Mouse (Mus musculus) erythroblast, embryonic 14.5 days (primary cell): ENCODE results near the gene Ing1. TPM values are rescaled to one million over a fixed set of nuclear protein-coding genes. Genes with fewer than 3 reads are reported as not detected.
"Not testable (repeated sequence)": the region's sequence is repeated elsewhere in the genome, so short reads cannot be mapped to it uniquely, and the experiment has no call there.

Experiments used
- H3K27me3 ChIP-seq: 2 replicates; pipeline ENCODE4 v1.6.1; 2012; ENCODE audit warnings: inconsistent platforms; ENCODE audit not compliant: control insufficient read depth
- H3K36me3 ChIP-seq: 2 replicates; pipeline ENCODE4 v1.6.1; 2012; ENCODE audit warnings: mild to moderate bottlenecking, inconsistent platforms; ENCODE audit not compliant: control insufficient read depth
- H3K4me1 ChIP-seq: 2 replicates; pipeline ENCODE4 v1.6.1; 2012; ENCODE audit warnings: inconsistent platforms; ENCODE audit not compliant: control insufficient read depth
- H3K4me3 ChIP-seq: replicated peaks from 2 replicates; pipeline ENCODE3; 2012; ENCODE audit warnings: moderate library complexity, mild to moderate bottlenecking, inconsistent platforms
- H3K9me3 ChIP-seq: 2 replicates; pipeline ENCODE4 v1.6.1; 2012; ENCODE audit warnings: low read length, inconsistent platforms, mixed read lengths; ENCODE audit not compliant: control insufficient read depth
- GATA1 ChIP-seq: IDR thresholded peaks from 2 replicates; pipeline ENCODE4 v1.6.1; 2012; ENCODE audit warnings: low read length, inconsistent platforms, mixed read lengths
- TAL1 ChIP-seq: IDR thresholded peaks from 3 replicates; pipeline ENCODE4 v1.6.1; 2012; ENCODE audit warnings: low read length, inconsistent platforms, mixed read lengths
- polyA plus RNA-seq: library from polyadenylated mRNA; stranded (reverse); fragments of >175 nt; gene quantifications from 2 replicates; pipeline ENCODE4 v1.2.3, GENCODE M21; 2012

Ing1 gene
- polyA plus RNA-seq, 1 experiment: 4.3 TPM

- H3K4me3 ChIP-seq: no peak overlapping the region
Measured at GRCm38 (mm10) chr8:11544386-11544785, 11.0 kb upstream of the Ing1 start.

GRCm38 (mm10) chr8:11547063-11547462 lies 8.3 kb upstream of the Ing1 start:
- Histone ChIP-seq H3K27me3 (no peaks in the 10 kb centered on the region), H3K36me3 (peaks cover 38% of the 10 kb centered on the region), H3K4me1 (peaks cover 31% of the 10 kb centered on the region), H3K4me3 (no peak overlapping the region), H3K9me3 (no peaks in the 10 kb centered on the region)
- TF ChIP-seq TAL1 (no peak), GATA1 (no peak)

More at GRCm38 (mm10) chr8:11544386-11544785, 11.0 kb upstream of the Ing1 start:
- Histone ChIP-seq H3K36me3 (peaks cover 64% of the 10 kb centered on the region), H3K27me3 (no peaks in the 10 kb centered on the region), H3K4me1 (peaks cover 10% of the 10 kb centered on the region), H3K9me3 (no peaks in the 10 kb centered on the region; the same call in 1 of the 2 replicates)
- TF ChIP-seq TAL1 (no peak), GATA1 (no peak)

- Histone ChIP-seq H3K4me3 (peak overlapping the region; percentile 84), H3K4me1 (peaks cover 46% of the 10 kb centered on the region), H3K36me3 (peaks cover 22% of the 10 kb centered on the region), H3K27me3 (no peaks in the 10 kb centered on the region), H3K9me3 (no peaks in the 10 kb centered on the region)
- TF ChIP-seq TAL1: no peak
- TF ChIP-seq GATA1: no peak
Measured at GRCm38 (mm10) chr8:11549706-11550105, 5.7 kb upstream of the Ing1 start.

GRCm38 (mm10) chr8:11550281-11550948 lies 5.0 kb upstream of the Ing1 start, which contains the start of gene Cars2:
Cars2 (minus strand) TSS chr8:11550783.
- peaks cover 52% of the 10 kb centered on the region for H3K4me1 ChIP-seq
- peaks cover 18% of the 10 kb centered on the region for H3K36me3 ChIP-seq

GRCm38 (mm10) chr8:11551497-11551896 lies 3.9 kb upstream of the Ing1 start:
- H3K4me3 ChIP-seq, H3K27me3 ChIP-seq, H3K9me3 ChIP-seq, H3K36me3 ChIP-seq: not testable (repeated sequence)
- H3K4me1 ChIP-seq: peaks cover 57% of the 10 kb centered on the region

More at GRCm38 (mm10) chr8:11550281-11550948, 5.0 kb upstream of the Ing1 start, which contains the start of gene Cars2:
- H3K9me3 ChIP-seq: no peaks in the 10 kb centered on the region
- no peak for TF ChIP-seq TAL1
- TF ChIP-seq GATA1: no peak
- H3K27me3 ChIP-seq: no peaks in the 10 kb centered on the region
- H3K4me3 ChIP-seq: peak within 1 kb of the TSS; percentile 84

GRCm38 (mm10) chr8:11552390-11552789 lies 3.0 kb upstream of the Ing1 start:
- Histone ChIP-seq H3K27me3 (no peaks in the 10 kb centered on the region), H3K36me3 (peaks cover 2% of the 10 kb centered on the region), H3K9me3 (no peaks in the 10 kb centered on the region), H3K4me1 (peaks cover 56% of the 10 kb centered on the region), H3K4me3 (no peak overlapping the region)
- TF ChIP-seq GATA1 (no peak), TAL1 (no peak)

- Histone ChIP-seq H3K36me3 (peaks cover 10% of the 10 kb centered on the region), H3K27me3 (no peaks in the 10 kb centered on the region), H3K4me1 (peaks cover 58% of the 10 kb centered on the region), H3K9me3 (no peaks in the 10 kb centered on the region), H3K4me3 (peak overlapping the region; percentile 87)
- TF ChIP-seq TAL1 (no peak), GATA1 (no peak)
Measured at GRCm38 (mm10) chr8:11555720-11556591, 585 bp downstream of the Ing1 start.

- no peaks in the 10 kb centered on the region for H3K9me3 ChIP-seq
- peak overlapping the region; percentile 87 for H3K4me3 ChIP-seq
- H3K4me1 ChIP-seq: peaks cover 55% of the 10 kb centered on the region
- H3K27me3 ChIP-seq: no peaks in the 10 kb centered on the region
- TF ChIP-seq GATA1 (no peak), TAL1 (no peak)
- peaks cover 19% of the 10 kb centered on the region for H3K36me3 ChIP-seq
Measured at GRCm38 (mm10) chr8:11556691-11557423, 1.5 kb downstream of the Ing1 start.

GRCm38 (mm10) chr8:11557424-11557767 lies 2.0 kb downstream of the Ing1 start:
- Histone ChIP-seq H3K27me3 (no peaks in the 10 kb centered on the region), H3K36me3 (peaks cover 25% of the 10 kb centered on the region), H3K9me3 (no peaks in the 10 kb centered on the region), H3K4me1 (peaks cover 55% of the 10 kb centered on the region), H3K4me3 (peak overlapping the region; percentile 87)
- TF ChIP-seq TAL1: no peak
- no peak for TF ChIP-seq GATA1
